Mouse (Mus musculus) gastrocnemius, adult 8-10 months (tissue): ENCODE results near the gene Tatdn3. TPM values are rescaled to one million over a fixed set of nuclear protein-coding genes. Genes with fewer than 3 reads are reported as not detected.
"Not testable (repeated sequence)": the region's sequence is repeated elsewhere in the genome, so short reads cannot be mapped to it uniquely, and the experiment has no call there.

Source experiments
- DNase-seq, 2 experiments: peaks; one replicate each; pipeline ENCODE4 v3.0.0; 2022; ENCODE audit warnings: low spot score in 2 of 2
- total RNA-seq, 4 experiments: library from RNA; stranded (reverse); gene quantifications; 2 replicates each; pipeline ENCODE4 v1.2.4; 2022

Gene Tatdn3
- total RNA-seq, 4 experiments from 2014 or later = 9.9 to 16.6 (median 13.7) TPM

DNA sequence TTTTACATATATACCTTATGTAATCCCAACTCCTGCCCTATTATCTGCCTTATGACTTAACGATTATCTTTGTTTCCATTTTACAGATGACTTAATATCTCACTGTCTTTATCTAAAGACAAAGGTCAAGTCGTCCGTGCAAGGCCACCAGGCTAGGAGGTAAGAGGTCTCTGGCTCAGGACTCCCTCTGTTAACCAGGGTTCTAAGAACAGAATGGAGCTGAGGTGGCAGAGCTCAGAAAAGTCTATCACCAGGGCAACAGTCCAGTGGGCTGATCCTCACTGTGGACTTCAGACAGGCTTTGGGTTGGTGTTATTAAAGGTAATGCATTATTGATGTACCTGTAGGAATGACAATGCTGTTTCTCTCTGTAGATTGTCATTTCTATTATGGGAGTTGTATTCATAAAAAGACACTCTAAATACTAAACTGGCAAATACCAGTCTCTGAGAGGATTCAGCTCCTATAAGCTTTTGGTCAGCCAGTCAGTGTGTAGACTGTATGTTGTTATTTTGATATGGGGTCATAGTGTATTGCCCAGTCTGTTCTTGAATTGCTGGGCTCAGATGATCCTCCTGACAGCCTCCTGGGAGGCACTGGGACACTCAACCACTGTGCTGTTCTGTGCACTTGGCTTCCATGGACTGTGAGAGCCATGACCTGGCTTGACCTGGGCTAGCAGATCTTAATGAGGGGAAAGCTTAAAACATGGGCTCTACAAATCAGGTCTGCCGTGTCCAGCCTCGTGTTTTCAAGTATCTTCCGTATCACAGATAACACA, 26.0 kb downstream of the Tatdn3 start, which contains the start of gene Spata45:
Gene Spata45, plus strand, starts transcription at position 86 of the 781 bp plus-strand sequence.
- no peak for DNase-seq

DNA sequence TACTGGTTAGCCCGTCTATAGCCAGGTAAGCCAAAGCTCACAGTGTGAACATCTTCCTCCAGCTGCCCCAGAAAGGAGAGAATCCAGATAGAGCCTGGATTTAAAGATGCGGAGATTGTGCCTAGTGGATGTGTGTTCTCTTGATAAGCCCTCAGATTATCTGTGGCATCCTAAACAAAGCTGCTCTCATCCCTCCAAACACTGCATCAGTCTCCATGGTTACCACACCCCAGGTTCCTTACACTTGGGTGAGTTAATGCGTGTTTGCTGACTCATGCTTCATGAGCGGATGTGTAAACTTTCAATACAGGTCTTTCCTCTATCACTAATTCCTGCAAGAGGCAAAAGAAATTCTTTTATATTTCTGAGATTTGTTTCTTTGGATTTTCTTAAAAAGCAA, 27.1 kb downstream of the Tatdn3 start:
- no peak for DNase-seq

DNA sequence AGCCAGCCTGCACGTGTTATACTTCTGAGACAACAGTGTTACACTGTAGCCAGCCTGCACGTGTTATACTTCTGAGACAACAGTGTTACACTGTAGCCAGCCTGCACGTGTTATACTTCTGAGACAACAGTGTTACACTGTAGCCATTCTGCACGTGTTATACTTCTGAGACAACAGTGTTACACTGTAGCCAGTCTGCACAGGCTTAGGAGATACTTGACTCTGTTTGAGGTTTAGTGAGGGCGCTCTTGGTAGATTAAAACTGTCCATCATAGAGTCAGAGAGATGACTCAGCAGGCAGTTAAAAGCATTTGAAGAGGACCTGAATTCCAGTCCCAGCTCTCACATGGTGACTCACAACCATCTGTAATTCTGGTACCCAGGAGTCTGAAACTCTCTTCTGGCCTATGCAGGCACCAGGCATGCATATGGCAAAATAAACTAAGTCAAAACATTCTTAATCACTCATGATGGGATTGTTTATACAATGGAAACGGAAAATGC, 31.8 kb downstream of the Tatdn3 start:
- not testable (repeated sequence) for DNase-seq

DNA sequence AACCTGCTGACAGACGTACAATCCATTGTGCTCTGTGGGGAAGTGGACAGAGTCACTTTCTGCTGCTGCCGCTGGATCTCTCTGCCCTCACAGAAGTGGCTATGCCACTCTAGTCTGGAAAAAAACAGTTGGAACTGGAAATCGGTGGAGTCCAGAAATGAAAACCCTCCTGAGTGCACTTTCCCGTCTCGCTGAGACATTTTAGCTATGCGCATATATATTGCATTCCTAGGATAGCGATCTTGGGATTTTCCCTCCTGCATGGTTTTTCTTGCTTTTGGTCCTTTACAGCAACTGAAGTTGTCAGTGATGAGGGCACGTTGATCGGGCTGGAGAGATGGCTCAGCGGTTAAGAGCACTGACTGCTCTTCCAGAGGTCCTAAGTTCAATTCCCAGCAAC, 32.5 kb downstream of the Tatdn3 start:
- DNase-seq = no peak

DNA sequence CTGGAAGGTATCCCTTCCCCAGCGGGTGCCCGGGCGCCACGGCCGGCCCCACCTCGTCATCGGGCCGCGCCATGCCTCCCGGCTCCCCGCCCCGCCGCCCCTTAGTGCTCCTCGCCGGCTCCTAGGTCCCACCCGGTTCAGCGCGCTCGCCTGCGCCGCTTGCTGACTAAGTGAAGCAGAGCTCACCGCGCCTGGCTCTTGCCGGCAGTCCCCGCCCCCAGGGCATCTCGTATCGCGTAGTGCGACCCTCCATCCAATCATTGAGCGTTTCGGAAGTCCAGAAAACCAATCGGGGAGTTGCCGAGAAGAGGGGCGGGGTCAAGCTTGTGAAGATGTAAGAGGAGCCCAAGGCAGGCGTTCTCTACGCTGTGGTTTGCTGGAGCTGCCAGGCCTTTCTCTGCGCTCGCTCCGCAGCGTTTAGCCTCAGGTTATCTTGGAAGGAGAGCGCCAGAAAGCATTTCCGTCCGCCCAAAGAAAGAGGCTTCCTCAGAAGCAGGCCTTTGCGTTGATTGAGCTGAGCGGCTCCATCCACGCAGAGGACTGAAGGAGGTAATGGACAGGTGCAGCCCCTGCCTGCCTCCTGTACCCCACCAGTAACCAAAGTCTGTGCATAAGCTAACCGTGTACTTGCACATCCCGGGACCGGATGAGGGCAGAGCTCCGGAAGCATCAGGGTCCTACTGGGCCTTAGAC, 36.6 kb downstream of the Tatdn3 start, which contains the start of gene Flvcr1:
Gene Flvcr1, minus strand, starts transcription at position 138 of the 693 bp plus-strand sequence.
- DNase-seq = peak; percentile 98 to 99

DNA sequence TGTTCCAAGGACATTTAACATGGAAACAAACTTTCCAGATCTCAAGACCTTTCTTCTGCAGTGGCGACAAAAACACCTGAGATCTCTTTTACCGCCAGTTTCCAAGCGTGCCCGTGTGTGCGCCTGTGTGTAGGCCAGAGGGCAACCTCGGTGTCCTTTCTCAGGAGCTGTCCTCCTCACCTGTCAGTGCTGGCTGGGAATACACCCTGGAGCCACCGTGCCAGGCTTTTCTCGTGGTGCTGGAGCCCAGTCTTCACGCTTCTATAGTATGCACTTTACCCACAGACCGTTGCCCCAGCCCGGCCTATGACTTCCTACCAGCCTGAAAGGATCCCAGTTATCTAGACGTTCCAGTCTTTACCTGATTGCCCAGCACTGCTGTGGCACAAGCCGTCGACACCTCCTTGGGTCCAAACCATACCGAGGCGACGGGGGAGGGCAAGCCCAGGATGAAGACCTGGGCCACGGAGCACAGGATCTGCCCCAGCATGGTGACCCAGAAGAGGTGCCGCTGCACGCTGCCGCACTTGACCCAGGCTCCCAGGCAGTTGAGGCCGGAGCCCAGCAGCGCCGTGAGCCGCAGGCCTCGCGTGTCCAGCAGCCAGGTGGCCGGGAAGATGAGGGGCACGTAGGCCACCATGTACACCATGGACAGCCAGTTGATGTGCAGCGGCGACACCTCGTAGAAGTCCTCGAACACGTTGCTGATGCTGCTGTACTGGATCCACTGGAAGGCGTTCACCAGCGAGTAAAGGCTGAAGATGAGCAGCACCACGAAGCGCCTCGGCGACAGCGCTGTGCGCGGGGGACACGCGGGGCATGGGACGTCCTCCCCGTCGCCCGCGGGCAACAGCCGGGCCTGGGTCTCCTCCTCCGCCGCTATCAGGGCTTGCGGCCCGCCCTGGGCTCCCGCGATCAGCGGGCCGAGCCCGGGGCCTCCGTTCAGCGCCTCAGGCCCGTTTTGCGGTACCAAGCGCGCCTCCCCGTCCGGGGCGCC, 37.4 kb downstream of the Tatdn3 start:
- peak; percentile 13 to 28 for DNase-seq

DNA sequence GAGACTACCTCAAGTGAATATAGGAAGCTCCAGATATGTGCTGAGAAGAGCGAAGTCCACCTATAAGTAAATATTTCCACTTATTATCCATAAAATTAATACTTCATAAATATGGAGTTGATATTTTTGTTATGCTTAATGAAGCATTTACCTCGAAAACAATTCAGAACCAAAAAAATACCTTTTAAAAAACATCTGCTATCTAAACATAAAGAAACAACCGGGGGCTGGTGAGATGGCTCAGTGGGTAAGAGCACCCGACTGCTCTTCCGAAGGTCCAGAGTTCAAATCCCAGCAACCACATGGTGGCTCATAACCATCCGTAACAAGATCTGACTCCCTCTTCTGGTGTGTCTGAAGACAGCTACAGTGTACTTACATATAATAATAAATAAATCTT, 38.9 kb downstream of the Tatdn3 start:
- not testable (repeated sequence) for DNase-seq

DNA sequence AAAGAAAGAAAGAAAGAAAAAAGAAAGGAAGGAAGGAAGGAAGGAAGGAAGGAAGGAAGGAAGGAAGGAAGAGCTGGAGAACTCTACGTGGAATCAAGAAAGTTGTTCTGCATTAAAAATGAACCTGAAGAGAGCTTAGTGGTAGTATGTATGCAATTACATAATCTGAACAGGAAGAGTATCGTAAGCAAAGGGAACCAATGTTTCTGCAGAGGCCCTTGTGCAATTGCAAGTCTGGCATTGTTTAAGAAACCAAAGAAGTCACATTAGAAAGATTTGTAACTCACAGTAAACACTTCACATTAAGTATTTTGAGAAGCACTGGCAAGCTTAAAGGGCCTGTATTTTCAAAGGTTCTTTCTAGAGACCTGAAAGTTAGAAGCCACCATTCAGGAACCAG, 39.6 kb downstream of the Tatdn3 start:
- no peak for DNase-seq

DNA sequence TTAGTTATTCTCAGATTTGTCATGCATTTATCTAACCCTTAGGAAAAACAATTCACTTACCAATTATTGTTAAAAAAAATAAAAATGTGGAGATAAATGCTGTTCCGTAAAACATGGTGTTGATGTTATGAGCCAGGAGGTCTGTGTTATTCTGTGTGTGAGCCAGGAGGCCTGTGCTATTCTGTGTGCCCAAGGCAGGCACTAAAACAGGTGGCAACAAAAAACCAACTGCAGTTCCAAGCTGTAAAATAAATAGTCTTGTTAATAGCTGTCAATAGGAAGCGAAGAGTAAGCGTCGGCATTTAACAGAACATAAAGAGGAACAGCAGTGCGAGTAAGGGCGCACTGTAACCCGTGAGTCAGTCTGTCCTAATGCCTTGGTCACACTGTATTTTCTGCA, 41.7 kb downstream of the Tatdn3 start:
- no peak for DNase-seq

DNA sequence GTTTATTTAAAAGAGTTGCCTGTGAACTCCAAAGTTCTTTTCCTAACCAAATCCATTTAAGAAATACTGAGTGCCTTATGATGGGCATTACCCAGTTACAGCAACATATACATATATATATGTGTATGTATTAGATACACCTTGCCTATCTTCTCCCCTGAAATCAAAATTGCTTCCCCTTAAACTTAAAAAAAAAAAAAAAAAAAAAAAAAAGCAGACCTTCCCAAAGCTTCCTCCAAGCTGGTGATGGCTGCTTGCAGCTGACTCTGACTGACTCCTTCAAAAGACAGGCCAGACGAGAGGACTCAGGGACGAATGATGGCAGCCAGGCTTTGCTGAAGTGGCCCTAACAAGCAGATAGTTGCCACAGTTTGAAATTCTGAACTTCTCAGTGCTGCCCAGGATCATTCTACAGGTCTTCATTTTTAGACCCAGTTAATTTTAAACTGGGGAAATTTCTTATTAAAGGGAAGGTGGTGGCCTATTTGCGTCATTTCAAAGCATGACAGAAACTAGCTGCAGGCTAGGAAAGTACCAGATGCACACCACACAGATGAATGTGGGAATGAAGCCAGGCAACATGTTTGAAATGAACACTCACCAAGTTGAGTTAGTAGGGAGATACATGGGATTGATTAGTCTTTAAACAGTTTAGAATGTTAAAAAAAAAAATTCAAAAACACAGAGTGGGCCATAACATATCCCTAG, 42.4 kb downstream of the Tatdn3 start:
- DNase-seq = no peak

DNA sequence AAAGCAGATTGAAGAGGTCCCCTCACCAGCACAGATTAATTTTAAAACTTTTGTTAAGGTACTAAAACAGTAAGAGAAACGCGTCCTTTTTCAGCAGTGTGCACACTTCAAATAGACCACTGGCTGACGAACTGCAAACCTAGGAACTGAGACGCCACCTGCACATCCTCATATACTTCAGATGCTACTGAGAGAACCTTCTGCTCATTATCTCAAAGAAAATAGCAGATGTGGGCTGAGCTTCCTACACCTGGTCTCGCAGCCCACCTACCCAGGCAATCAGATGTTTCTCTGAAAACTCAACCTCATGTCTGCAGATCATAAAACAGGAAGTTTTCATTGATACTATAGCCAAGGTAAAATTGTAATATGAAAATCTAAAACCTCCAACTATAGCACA, 42.9 kb downstream of the Tatdn3 start:
- no peak for DNase-seq

DNA sequence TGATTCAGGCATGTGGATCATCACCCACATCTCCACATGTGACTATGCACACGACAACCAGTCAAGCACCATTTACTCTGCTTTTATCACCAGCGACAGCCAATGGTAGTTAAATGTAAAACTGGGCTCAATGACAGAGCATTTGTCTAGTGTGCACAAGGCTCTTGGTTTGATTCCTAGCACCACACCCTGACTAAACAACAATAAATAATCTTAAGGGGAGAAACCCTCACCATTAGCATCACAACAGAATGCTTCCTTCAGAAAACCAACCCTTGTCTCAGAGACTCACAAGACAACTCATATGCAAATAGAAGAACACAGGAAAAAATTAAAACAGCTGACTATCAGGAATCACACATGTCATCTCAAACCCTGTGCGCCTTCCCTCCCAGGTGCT, 48.5 kb downstream of the Tatdn3 start:
- DNase-seq = no peak

DNA sequence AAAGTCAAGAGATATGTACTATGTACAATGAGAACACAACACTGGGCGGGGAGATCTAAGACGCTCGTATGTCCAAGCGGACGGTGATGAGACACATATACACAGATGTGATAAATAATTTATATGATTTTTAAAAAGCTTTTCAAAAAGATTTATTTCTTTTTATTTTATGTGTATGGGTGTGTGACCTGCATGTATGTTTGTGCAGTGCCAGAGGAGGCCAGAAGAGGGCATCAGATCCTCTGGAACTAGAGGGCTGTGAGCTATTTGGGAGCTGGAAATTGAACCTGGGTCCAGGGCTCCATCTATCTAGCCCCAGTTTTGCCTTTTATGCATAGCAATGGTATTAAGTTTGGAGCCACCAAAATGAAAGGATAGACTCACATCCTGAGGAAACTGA, 54.0 kb downstream of the Tatdn3 start:
- no peak for DNase-seq

DNA sequence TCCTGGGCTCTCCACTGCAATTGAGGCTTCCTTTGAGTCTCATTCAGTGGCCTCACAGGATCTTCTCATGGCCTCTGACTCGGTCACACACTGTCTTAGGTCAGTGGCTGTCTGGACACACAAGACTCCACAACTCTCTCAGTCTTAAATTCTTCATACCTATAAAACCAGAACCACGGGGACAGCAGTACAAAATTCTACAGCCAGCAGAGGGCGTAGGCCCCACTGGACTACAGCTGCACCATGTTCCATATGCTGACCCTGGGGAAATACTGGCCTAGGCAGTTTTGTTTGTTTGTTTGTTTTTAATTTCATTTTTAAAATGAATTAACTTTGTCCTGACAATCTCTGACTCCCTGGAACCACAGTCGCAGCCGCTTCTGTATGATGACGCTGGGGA, 60.5 kb downstream of the Tatdn3 start:
- no peak for DNase-seq

DNA sequence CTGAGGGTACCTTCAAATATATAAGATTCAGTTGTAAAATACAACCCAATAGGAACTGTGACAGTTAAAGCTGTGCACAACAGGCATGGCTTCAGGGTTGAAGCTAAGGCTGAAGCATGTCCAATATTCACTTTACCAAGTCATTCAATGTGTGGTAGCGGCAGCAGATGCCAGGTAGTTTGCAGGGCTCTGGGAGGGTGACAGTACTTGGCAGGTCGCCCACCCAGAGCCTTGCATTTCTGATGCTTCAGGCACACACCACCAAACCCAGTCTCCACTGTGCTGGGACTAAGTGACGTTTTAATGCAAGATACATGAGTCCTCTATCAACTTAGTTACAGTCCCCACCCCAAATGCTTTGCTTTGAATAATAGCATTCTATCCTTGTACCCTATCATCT, 62.0 kb downstream of the Tatdn3 start:
- DNase-seq = no peak

DNA sequence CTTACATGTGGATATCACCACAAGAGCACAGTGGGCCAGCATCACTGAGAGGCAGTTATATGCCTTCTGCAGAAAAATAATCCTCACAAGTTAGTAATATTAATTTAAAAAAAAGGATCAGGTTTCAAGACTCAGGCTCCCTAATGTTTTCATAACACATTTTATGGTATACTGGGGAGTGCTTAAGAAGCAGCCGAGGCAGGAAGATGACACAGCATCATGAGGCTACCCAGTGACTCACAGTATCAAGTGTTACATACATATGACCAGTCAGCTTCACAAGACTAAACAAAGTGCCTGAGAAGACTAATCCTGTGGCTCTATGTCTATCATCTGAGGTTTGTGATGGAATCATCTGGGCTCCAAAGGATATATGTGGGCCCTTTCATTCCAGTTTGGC, 64.7 kb downstream of the Tatdn3 start:
- DNase-seq = no peak

DNA sequence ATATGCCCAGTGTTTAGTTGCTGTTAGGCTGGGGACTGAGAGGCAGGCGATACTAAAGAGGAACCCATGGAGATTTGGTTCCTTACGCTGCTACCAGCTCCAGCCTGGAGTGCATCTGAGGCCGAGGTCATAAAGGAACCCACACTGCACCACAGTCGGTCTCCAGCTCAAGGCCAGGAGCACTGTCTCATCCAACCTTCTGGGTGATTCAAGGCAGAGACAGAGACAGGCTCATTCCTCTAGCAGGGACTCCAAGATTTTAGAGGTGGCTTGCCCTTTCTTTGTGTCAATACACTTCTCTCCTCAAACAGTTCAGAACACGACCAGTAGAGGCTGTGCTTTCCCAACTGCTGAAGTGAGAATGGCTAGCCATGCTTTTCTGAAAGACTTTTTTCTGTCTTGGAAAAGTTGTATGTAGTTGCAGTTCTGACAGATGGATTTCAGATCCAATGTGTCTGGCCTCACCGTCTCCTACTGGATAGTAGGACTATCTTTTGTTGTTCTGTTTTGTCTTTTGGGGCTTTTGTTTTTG, 66.3 kb downstream of the Tatdn3 start:
- DNase-seq = no peak
